Mouse (Mus musculus): ENCODE data around the gene Ift22. TPM values are rescaled to one million over a fixed set of nuclear protein-coding genes. Genes with fewer than 3 reads are reported as not detected.

The Ift22 gene
- polyA plus RNA-seq, 1 experiment: 14.6 TPM

DNA sequence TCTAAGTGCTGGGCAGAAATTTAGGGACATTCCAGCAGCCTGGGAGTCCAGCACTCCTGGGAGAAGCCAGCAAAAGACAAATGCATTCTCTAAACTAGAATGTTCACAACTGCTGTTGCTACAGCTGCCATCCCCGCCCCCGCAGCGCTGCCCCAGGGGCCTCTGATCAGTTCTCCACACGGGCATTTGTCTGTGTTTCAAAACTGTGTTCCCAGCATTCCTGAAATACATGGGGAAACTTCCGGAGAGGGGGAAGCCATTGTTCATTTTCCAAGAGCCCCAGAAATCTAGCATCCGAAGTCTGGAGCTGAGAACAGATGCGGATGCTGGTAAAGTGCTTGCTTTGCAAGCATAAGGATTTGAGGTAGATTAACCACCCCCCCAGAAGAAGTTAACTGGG is 21.0 kb upstream of the Ift22 start:
- H3K4me1 ChIP-seq (ENCODE audit: control insufficient read depth, insufficient read depth, insufficient read length, low read length): no peaks in the 10 kb centered on the region
- H3K4me3 ChIP-seq (ENCODE audit: insufficient read depth, low read depth, low read length): no peak overlapping the region
- no peak overlapping the region for H3K27ac ChIP-seq (replicated peaks; ENCODE audit: low read depth, low read length)

DNA sequence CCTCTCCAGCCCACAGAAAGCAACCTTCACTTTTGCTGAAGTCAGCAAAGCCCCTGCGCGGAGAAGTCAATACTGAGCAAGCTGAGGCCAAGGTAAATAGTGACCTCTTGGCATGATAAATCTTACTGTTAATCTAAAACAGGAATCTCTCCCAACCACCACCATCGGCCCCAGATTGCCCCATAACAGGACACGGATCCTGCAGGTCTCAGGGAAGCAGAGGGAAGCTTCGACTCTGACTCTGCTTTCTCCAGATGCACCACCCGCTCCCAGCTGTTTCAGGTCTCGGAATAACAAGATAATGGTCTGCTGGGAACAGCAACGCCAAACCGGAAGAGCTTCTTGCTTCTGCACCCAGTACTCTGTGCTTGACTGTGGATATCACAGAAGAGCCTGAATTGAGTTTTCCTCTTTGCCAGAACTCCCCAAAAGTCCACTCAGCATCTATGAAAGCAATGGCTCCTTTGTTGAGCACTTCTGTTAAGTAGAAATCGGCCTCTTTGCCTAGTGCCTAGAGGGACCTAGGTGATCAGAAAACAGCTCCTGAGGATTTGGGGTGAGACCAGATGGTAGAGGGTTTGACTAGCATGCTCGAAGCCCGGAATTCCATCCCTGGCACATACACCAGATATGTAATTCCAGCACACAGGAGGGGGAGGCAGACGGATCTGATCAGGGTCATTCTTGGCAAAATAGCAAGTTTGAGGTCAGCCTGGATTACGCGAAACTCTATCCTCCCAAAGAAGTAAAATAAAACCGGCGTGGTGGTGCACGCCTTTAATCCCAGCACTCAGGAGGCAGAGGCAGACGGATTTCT is 19.2 kb upstream of the Ift22 start:
- Histone ChIP-seq H3K4me1 (ENCODE audit: control insufficient read depth, insufficient read depth, insufficient read length, low read length) (no peaks in the 10 kb centered on the region), H3K4me3 (ENCODE audit: insufficient read depth, low read depth, low read length) (no peak overlapping the region), H3K27ac (replicated peaks; ENCODE audit: low read depth, low read length) (no peak overlapping the region)

DNA sequence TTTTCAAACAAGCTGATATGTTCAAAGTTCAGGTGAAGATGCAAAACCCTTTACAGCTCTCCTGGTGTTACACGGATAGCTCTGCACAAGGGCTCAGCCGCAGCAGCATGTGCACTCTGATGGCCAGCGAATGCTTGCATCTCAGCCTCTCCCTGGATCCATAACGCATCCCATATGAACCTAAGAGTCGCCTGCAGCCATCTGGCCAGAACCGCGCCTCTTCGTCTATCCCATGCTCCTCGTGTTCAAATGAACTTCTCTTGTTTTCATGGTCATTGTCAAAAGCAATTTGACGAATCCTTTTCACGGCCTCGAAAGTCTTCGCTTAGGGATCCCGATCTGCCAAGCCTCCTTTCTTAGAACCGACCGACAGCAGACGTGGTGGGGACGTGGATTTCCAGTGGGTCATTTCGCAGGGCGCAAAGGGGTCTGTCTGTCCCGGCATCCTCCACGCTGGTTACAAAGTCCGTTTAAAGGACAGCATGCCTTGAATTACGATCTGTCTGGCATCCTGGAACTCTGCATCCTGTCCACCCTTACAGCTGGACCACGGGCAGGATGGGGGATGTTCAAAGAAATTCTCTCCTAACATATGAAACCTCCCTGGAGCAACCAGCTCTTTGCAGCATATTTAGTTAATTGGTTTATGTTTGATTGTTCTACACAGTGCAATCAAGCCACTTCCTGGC is 13.0 kb upstream of the Ift22 start:
- no peaks in the 10 kb centered on the region for H3K4me1 ChIP-seq (ENCODE audit: control insufficient read depth, insufficient read depth, insufficient read length, low read length)
- H3K4me3 ChIP-seq (ENCODE audit: insufficient read depth, low read depth, low read length): no peak overlapping the region
- H3K27ac ChIP-seq (replicated peaks; ENCODE audit: low read depth, low read length): no peak overlapping the region

DNA sequence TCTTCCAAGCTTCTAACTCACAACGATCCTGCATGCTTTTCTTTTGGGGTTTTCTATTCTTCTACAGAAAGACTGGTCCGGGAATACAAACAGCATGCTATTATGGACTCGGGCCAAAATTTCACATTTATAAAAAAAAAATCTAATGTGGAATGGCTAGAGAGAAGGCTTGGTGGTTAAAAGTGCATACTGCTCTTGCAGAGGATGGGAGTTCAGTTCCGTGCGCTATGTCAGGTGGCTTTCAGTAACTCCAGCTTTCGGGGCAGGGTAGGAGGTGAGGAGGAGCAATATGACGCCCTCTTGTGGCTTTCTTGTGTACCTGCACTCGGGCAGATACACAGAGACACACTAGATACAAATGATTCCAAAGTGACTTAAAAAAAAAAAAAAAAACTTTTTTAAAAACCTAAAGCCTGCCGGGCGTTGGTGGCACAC is 12.4 kb upstream of the Ift22 start:
- H3K27ac ChIP-seq (replicated peaks; ENCODE audit: low read depth, low read length): no peak overlapping the region
- no peaks in the 10 kb centered on the region for H3K4me1 ChIP-seq (ENCODE audit: control insufficient read depth, insufficient read depth, insufficient read length, low read length)
- H3K4me3 ChIP-seq (ENCODE audit: insufficient read depth, low read depth, low read length): no peak overlapping the region

- no peaks in the 10 kb centered on the region for H3K4me1 ChIP-seq (ENCODE audit: control insufficient read depth, insufficient read depth, insufficient read length, low read length)
- H3K4me3 ChIP-seq (ENCODE audit: insufficient read depth, low read depth, low read length): no peak overlapping the region
- no peak overlapping the region for H3K27ac ChIP-seq (replicated peaks; ENCODE audit: low read depth, low read length)
Observed at GRCm38 (mm10) chr5:136904621-136905020, 3.3 kb upstream of the Ift22 start.

- H3K4me3 ChIP-seq (ENCODE audit: insufficient read depth, low read depth, low read length): no peak overlapping the region
- no peaks in the 10 kb centered on the region for H3K4me1 ChIP-seq (ENCODE audit: control insufficient read depth, insufficient read depth, insufficient read length, low read length)
- H3K27ac ChIP-seq (replicated peaks; ENCODE audit: low read depth, low read length): no peak overlapping the region
Observed at GRCm38 (mm10) chr5:136905630-136906029, 2.3 kb upstream of the Ift22 start.

GRCm38 (mm10) chr5:136907587-136907986 is 363 bp upstream of the Ift22 start:
- no peaks in the 10 kb centered on the region for H3K4me1 ChIP-seq (ENCODE audit: control insufficient read depth, insufficient read depth, insufficient read length, low read length)
- H3K27ac ChIP-seq (replicated peaks; ENCODE audit: low read depth, low read length): no peak overlapping the region
- H3K4me3 ChIP-seq (ENCODE audit: insufficient read depth, low read depth, low read length): peak overlapping the region; percentile 44

GRCm38 (mm10) chr5:136914183-136914582 is 6.2 kb downstream of the Ift22 start:
- H3K4me3 ChIP-seq (ENCODE audit: insufficient read depth, low read depth, low read length): no peak overlapping the region

DNA sequence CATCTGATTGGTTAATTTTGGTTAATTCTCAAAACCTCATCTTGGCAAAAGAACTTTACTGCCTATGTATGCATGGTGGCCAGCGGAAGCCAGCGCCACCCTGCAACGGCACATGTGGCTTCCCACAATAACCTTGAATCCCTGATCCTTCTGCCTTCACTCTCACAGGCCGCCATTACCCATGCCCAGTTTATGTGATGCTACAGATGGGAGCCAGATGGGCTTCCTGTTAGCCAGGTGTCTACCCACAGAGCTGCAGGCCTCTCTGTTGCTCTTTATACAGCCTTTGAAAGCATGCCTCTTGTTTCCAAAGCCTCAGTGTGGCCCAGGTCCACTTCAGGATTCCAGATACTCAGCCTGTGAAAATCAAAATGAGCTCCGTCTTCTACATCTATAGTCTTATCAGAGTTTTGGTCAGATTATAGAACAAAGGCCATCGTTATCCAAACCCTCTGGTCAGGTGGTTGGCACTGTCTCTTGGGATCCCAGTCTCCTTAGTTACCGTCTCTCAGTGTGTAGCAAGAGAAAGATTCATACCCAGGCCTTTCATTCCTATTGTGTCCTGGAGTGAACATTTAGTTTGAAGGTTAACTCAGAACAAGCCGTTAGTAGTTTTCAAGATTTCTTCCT is 9.8 kb downstream of the Ift22 start:
- H3K27ac ChIP-seq (replicated peaks; ENCODE audit: low read depth, low read length): no peak overlapping the region
- no peak overlapping the region for H3K4me3 ChIP-seq (ENCODE audit: insufficient read depth, low read depth, low read length)
- H3K4me1 ChIP-seq (ENCODE audit: control insufficient read depth, insufficient read depth, insufficient read length, low read length): no peaks in the 10 kb centered on the region

More at GRCm38 (mm10) chr5:136914183-136914582, 6.2 kb downstream of the Ift22 start:
- H3K4me1 ChIP-seq (ENCODE audit: control insufficient read depth, insufficient read depth, insufficient read length, low read length): no peaks in the 10 kb centered on the region
- H3K27ac ChIP-seq (replicated peaks; ENCODE audit: low read depth, low read length): no peak overlapping the region

DNA sequence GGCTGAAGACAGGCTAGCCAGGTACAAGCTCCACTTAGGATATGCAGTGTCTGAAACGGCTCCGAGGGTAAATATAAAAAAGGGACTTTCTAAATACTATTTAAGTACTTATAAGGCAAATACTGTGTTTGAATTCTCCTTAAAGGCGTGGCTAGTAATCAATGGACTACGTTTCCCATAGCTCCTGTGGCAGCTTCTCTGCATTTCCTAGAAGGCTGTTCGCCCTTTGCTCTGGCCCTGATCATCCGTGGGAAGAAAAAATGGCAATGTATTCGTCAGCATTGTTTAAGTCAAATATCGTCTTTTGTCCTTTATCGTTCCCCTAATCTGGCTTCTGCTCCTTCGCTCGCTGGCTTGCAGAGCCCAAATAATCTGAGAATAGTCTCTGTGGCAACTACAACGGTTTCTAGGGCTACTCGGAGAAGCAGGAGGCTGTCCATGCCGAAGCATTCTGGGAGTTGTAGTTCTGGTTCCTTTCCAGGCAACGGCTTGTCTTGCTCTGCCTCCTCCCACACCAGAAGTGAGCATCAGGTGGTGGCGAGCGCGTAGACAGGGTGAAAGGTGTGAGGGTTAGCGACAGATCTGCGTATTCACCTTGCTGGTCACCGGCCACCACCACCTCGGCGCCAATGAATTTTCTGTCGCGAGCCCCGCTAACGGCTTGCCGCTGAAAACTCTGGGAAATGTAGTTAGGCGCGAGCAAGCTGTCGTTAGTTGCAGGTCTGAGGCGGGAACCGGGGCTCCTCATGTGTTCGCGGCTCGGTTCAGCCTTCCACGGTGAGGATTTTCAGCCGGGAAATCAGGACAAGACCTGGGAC is 10.9 kb downstream of the Ift22 start:
- Histone ChIP-seq H3K4me3 (ENCODE audit: insufficient read depth, low read depth, low read length) (peak overlapping the region; percentile 87), H3K4me1 (ENCODE audit: control insufficient read depth, insufficient read depth, insufficient read length, low read length) (no peaks in the 10 kb centered on the region), H3K27ac (replicated peaks; ENCODE audit: low read depth, low read length) (no peak overlapping the region)

DNA sequence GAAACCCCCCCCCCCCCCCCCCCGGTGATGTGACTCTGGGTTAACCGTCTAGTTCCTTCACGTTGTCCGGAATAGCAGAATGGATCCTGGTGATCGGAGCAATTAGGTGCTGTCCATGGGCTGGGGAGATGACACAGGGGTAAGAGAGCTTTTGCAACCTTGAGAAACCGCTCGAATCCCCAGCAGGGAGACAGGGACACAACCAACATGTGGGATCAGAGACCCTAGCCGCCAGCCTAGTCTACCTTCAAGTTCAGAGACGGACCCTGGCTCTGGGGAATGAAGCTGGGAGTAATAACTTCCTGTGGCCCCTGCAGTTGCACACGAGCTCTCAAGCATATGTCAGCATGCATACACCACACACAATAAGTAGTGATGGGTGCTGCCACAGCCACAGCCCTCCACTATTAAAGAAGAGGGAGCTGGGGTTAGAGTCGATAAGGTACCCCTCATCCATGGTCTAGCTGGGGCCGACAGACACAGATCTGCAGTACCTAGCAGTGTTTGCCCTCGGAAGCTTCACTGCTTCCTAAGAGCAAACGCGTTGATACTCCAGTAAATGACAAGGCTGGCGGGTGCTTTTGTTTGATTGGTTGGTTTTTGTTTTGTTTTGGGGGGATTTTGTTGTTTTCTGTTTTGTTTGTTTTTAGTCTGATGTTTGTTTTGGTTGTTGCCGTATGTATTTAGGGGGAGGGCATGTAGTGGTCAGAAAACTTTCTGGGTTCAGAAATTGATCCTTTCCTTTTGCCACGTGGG is 11.8 kb downstream of the Ift22 start:
- Histone ChIP-seq H3K4me1 (ENCODE audit: control insufficient read depth, insufficient read depth, insufficient read length, low read length) (no peaks in the 10 kb centered on the region), H3K27ac (replicated peaks; ENCODE audit: low read depth, low read length) (no peak overlapping the region), H3K4me3 (ENCODE audit: insufficient read depth, low read depth, low read length) (peak overlapping the region; percentile 28)

DNA sequence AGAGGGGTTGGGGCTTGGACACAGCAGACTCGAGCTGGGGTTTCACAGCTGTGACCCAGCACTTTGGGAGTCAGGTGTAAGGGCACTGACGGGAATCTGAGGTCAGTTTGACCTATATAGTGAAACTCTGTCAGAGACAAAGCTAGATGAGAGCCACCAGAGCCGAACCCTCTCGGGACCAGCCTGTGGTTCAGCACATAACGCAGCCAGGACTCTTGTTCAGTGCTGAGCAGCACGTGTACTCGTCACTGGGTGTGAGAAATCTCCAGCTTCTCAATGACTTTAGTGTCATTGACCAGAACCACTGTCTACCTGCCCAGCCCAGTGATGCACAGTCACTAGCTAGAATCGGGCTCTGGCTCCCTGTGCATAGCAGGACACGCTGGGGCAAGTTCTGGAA is 14.9 kb downstream of the Ift22 start:
- Histone ChIP-seq H3K4me3 (ENCODE audit: insufficient read depth, low read depth, low read length) (no peak overlapping the region), H3K4me1 (ENCODE audit: control insufficient read depth, insufficient read depth, insufficient read length, low read length) (no peaks in the 10 kb centered on the region), H3K27ac (replicated peaks; ENCODE audit: low read depth, low read length) (no peak overlapping the region)

- H3K4me3 ChIP-seq (ENCODE audit: insufficient read depth, low read depth, low read length): no peak overlapping the region
- no peaks in the 10 kb centered on the region for H3K4me1 ChIP-seq (ENCODE audit: control insufficient read depth, insufficient read depth, insufficient read length, low read length)
- no peak overlapping the region for H3K27ac ChIP-seq (replicated peaks; ENCODE audit: low read depth, low read length)
Observed at GRCm38 (mm10) chr5:136923751-136924478, 16.0 kb downstream of the Ift22 start.

GRCm38 (mm10) chr5:136929073-136929472 is 21.1 kb downstream of the Ift22 start:
- H3K4me3 ChIP-seq (ENCODE audit: insufficient read depth, low read depth, low read length): no peak overlapping the region
- no peaks in the 10 kb centered on the region for H3K4me1 ChIP-seq (ENCODE audit: control insufficient read depth, insufficient read depth, insufficient read length, low read length)
- H3K27ac ChIP-seq (replicated peaks; ENCODE audit: low read depth, low read length): no peak overlapping the region
